Mouse (Mus musculus) gastrocnemius, adult 18-20 months (tissue): ENCODE data around the gene 2610318N02Rik. TPM values are rescaled to one million over a fixed set of nuclear protein-coding genes. Genes with fewer than 3 reads are reported as not detected.
A peak's percentile ranks its signal among the peaks of the same experiment; 100 is the strongest.
"Not testable (repeated sequence)": the region's sequence is repeated elsewhere in the genome, so short reads cannot be mapped to it uniquely, and the experiment has no call there.

Source experiments
- DNase-seq: peaks from one replicate; pipeline ENCODE4 v3.0.0; 2021; ENCODE audit warnings: low spot score
- long read RNA-seq, 2 experiments: library from polyadenylated mRNA; stranded (forward); transcript quantifications; one replicate each; pipeline ENCODE4 v2.0.0; 2021
- total RNA-seq, 2 experiments: library from RNA; stranded (reverse); gene quantifications; 2 replicates each; pipeline ENCODE4 v1.2.3; 2021

The 2610318N02Rik gene
- total RNA-seq = not detected
- long read RNA-seq, experiment 1 = 0 reads
- long read RNA-seq, experiment 2 = 0 reads

DNA sequence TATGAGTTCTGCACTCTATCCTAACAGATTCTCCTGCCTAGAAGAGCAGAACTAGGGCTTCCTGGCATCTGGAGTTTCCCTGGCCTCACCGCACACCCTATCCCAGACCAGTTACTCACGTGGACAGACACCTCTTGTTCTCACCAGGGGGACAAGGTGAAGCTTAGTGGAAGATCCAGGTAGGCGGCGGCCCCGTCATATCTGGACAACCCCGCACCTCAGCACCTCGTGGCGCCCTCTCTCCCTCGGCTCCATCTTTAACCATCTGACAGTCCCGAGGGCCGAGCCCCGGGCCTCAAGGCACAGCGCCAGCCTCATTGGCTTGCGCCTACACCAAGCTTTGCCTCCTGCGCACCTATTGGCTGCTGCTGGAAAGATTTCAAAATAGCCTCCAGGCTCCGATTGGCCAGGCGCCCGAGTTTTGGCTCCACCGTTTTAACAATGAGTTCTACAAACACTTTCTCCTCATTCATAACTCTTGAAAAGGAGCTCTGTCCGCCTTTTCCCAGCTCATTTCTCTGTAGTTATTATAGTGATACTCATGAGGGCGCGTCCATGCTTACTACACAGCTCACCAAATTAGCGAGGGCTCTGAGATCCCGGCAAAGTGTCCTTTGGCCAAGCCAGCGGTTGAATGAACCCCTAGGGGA, at the start of gene 2610318N02Rik:
Gene 2610318N02Rik (minus strand): TSS at position 297 of the 650 bp plus-strand sequence.
- DNase-seq = peak; percentile 14

DNA sequence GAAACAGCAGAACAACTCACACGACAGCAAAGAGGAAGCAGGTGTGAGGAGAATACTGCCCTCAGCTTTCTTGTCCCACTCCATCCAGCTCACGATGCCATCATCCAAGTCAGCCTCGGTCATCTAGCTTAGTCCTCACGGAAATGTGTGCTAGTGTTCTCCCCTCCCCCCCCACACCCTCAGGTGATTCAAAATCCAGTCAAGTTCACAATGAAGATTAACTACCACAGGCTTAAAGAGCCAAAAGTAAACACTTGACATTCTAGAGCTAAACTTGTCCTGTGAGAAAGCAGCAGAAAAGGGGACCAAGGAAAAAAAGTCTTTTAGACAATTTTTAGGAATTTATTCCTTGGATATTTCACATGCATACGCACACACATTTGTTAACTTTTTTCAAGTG, 43.1 kb upstream of the 2610318N02Rik start:
- no peak for DNase-seq

DNA sequence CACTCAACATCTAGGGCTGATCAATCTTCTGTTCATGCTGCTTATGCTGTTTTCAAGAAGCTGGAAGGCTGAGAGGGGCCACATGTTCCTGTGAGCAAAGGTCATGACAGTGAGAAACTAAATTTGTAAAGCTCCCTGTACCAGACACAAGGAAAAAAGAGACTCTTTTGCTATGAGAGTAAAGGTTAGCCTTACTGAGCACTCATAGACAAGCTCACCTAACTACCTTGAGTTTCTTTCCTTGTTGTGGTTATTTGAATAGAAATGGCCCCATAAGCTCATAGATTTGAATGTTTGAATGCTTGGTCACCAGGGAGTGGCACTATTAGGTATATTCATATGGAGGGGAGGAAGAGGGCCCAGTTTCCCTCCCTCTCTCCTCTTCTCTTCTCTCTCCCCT, 42.2 kb upstream of the 2610318N02Rik start:
- DNase-seq = no peak

DNA sequence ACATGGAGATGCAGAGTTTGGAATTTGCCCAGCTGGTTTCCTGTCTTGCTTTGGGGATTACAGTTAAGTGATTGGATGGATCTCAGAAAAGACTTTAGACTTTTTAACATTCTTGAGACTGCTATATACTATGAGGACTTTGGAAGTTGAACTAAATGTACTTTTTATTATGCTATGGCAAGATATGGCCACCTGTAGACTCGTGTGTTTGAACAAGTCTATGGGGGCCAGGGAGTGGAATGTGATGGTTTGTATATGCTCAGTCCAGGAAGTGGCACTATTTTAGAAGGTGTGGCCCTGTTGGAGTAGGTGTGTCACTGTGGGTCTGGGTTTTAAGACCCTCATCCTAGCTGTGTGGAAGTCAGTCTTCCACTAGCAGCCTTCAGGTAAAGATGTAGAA, 40.5 kb upstream of the 2610318N02Rik start:
- not testable (repeated sequence) for DNase-seq

DNA sequence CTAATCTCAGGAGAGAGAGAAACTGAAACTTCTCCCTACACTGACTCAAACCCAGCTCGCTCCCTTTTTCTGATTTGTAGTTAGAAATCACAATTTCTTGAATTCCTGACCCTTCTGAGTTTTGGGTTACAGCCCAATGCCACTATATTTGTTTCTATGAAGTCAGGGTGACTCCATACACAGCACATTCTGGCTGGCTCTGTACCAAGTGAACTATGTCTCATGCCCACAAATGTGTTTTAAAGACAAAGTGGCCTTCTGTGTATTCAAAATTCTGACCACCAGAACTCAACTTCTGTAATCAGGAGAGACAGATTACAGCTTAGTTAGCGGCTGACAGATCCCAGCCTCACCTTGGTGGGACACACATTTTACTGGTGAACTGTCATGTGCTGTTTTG, 29.4 kb upstream of the 2610318N02Rik start:
- no peak for DNase-seq

DNA sequence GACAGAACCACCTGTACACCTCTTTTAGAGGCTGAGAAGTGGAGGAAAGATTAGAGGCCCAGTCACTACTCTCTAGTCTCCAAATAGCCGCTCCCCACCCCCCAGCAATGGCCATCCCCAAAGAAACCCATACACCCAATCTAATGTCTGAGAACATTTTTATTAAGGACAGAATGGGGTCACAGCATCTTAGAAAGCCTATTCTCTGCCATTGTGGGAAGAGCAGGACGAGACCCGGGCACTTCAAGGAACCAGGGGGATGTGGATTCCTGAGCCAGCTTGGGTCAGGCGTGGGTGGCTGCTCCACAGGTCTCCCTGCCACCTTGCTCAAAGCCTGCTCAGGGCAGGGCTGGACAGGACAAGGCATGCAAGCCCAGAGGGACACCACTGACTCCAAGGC, 26.9 kb upstream of the 2610318N02Rik start:
- no peak for DNase-seq

DNA sequence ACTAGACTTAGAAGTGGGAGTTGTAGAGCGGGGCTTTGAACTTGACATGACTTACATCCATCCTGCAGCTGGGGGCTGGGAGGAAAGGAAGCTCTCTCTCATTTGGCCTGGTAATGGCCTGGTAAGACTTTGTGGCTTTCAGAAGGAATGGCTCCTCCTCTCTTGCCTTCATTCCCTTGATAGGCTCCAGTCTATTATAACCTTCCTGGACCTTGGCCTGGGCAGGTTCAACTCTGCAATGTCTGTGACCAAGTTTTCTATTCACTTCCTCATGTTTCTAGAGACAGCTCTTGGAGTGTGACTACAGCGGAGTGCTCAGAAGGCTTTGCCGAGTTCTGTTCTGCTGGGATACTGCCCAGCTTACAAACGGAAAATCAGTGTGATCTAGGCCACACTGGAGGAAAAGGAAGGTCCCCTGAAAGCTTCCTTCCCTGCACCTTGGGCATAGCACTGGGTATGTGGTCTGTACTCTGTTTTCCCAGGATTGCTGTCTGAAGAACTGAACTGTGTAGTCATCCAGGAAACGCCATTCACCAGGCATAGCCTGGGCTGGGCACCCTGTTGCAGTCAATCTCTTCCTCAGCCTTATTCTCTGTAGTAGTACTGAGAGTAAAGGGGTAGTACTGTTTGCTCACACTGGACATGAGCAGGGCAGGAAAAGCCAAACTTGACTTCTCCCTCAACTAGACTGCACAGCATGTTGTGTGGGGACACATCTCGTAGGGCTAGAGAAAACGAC, 25.7 kb upstream of the 2610318N02Rik start:
- DNase-seq = no peak

DNA sequence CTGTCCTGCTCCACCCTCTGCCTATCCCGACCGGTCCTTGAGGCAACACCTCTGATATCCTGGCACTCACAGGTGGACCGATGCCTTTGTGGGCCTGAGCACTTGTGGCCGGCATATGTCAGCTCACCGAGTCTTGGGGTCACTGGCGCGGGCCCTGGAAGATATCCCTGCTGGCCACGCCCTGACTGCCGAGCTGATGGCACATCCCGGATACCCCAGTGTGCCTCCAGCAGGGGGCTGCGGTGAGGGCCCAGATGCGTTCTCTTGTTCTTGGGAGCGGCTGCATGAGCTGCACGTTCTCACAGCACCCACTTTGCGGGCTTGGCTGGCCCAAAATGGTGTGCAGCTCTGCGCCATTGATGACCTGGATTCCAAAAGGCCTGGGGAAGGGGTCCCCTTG, 23.1 kb upstream of the 2610318N02Rik start:
- no peak for DNase-seq

DNA sequence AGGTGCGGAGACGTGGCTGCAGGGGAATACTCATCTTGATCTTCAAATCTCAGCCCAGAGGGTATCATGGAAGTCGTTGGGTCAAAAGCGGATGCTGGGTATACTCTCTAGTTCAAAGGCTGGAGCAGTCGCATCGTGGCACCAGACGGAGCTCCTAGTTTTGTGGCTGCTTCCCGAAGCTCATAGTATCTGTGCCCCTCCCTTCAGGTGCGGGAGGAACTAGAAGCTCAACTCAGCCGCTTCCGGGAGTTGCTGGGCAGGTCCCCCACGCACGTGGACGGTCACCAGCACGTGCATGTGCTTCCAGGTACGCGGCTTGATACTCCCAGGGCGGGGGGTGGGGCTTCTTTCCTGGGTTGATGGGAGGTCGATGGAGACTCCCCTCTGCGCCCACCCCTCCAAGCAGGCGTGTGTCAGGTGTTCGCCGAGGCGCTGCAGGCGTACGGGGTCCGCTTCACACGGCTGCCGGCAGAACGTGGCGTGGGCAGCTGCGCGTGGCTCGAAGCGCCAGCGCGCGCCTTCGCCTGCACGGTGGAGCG, 22.5 kb upstream of the 2610318N02Rik start:
- DNase-seq = no peak

DNA sequence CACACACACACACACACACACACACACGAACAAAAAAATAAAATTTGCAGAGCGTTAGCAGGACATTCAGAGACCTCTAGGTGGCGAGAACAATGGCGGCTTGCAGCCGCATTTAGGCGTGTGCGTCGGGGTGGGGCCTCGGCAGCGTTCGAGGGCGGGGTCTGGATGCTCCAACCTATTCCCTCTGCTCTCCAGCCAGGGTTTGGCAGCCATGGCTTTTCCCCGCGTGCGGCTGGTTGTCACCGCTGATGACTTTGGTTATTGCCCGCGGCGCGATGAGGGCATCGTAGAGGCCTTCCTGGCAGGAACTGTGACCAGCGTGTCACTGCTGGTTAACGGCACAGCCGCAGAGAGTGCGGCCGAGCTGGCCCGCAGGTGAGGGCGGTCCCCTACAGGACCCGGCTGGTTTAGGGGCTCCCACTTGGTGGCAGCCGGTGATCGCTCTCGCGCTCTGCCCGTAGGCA, 21.8 kb upstream of the 2610318N02Rik start, which contains the start of gene Ccdc116:
Gene Ccdc116 (minus strand): TSS at position 458 of the 464 bp plus-strand sequence.
- peak; percentile 72 for DNase-seq

DNA sequence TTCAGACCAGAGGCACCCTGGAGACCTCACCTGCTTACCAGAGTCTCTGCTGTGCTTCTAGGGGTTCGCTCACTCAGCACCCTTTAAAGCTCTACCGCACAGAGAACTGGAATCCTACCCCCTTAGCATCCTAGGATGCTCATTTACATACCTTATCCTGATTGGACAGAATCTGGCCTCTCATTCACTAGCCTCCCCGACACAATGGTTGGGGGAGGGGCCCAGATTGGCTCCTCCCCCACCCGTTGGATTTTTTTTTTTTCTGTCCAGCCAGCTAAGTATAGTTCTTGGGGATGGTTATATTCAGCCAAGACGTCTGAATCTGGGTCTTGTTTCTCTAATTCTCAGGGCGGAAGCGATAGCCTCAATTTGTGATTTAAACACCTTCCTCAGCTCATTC, 19.4 kb upstream of the 2610318N02Rik start, which contains the start of gene Ydjc:
Gene Ydjc (plus strand): TSS at position 283 of the 400 bp plus-strand sequence.
- DNase-seq = no peak

DNA sequence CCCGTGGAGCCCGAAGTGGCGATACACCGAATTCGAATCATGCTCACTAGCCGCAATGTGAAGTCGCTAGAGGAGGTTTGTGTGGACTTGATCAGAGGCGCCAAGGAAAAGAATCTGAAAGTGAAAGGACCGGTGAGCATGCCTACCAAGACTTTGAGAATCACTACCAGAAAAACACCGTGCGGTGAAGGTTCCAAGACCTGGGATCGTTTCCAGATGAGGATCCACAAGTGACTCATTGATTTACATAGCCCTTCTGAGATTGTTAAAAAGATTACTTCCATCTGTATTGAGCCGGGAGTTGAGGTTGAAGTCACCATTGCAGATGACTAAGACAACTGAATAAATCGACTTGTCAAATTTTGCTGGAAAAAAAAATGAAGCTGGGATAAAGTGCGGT, 12.4 kb upstream of the 2610318N02Rik start:
- no peak for DNase-seq

DNA sequence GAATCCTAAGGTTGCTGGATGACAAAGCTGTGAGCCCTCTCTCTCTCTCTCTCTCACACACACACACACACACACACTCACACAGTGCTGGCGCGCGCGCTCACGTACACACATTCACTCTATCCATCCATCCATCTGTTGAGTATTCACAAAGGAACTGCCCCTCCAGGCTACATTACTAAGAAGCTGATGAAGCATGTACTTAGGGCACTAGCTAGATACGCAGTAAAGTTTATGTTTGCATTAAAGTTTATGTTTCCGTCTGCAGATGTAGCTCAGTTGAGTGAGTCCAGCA, 7.9 kb upstream of the 2610318N02Rik start:
- no peak for DNase-seq

DNA sequence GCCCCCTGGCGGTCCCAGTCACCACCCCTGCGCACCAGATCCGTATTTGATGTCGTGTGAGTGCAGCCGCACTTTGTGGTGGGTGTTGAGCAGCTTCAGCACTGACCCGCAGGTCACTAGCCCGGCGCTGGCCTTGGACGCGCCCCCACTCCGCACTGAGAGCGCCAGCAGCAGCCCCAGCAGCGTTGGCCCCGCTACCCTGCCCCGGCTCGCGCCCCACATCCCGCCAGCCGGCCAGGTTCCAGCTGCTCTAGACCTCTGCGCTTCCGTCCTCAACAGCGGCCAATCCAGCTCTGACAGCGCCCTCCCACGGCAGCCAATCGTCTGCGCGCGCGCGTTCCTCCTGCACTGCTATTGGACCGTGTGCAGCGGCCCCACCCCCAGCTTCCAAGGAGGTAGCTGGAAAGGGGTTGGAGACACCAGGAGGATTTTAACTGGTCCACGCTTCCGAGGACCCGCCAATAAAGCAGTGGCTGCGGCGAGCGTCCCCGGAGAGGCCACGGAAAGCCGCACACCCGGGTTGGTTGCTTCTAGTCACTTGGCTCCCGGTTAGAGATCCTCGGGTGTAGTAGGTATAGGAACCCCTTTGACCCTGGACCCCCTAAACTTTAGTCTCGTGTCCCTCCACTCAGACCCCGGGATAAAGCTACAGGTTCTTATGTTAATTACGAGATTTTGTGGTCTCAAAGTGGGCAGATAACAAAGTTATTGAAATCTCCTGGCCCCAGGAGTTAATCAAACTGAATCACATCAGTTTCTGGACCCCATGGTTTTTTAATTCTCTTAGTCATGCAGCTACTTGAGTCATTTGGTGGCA, 7.3 kb upstream of the 2610318N02Rik start, which contains the start of gene Sdf2l1:
Gene Sdf2l1 (minus strand): TSS at position 295 of the 817 bp plus-strand sequence.
- peak; percentile 97 for DNase-seq

DNA sequence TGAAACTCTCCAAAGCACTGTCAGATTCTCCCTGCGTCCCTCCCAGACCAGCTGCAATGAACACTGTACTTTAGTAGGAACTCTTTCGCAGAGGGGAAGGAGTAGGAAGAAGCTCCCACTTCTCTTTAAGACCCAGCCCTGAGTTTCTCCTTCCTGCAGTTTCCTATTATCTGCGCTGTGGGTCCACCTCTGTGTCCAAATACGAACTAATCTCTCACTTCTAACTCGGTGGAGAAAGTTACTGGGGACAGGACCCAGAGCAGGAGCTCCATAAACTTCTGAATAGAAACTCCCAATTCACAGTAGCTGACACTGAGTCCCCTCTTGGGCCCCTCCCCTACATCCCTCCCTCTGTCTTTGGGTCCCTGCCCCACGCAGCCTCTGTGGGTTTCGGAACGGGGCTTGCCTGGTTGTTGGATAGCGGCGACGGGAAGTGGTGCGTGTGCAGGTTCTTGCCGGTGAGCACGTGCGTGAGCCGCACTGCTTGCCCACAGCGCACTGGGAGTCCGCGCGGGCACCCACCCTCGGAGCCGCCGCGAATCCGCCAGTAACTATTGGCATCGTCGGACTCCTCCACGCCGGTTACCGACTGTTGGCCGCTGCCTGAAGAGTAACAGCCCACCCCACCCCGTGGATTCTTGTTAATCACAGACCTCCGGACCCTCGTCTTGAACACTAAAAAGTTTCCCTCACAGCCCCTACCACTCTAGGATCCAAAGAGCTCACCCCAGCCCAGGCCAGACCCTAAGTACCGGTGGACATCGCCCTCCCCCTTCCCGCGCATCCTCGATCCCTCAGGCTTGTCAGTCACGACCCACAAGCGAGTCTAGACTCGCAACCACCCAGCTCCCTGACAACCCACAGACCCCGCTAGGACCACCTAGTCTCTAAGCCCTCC, 6.5 kb upstream of the 2610318N02Rik start:
- DNase-seq = no peak

DNA sequence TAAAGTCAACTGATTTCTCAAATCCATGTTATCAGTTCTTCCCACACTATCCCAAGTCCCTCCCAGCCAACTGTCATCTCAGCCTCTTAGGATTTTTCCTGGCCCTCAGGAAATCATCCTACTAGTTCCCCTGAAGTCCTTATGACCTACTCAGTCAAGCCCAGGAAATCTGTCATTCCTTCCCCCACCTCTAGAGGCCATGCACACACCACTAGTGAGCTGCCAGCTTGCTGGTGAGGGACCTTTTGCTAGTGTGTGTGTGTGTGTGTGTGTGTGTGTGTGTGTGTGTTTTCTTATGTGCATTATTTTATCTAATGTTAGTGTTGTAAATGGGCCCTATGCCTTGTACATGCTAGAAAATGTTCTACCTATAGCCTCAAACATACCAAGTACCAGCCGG, 2.3 kb upstream of the 2610318N02Rik start:
- peak; percentile 46 for DNase-seq

DNA sequence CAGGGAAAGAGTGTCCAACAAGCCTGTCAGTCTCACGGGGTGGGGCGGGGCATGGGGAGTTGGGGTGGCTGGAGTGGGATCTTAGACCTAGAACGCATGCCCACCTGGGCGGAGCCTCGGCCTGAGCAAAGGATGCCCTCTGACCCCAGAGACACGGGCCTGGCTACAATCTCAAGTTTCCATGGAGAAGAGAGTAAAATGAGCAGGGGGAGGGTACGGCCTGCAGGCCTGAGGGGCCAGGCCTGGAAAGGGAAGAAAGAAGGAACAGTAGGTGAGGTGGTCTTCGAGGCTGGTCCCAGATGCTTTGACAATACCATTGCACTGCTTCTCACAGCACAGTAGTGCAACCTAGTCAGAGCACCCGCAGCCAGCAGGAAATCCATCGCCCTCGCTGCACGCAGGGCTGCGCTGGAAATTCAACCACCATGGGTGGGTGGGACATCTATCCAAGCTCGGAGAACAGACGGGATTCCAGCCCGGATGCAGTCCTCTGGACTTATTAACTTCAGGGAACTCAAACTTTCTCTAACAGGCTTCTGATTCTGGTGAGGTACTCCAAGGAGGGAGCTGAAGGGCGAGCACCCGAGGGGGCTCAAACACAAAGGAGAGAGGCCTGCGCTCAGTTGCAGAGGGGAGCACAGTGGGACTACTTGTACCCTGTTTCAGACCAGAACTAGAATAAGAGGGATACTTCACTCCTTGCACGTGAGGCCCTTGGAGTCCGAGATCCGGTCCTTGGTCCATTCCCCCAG, 672 bp downstream of the 2610318N02Rik start:
- no peak for DNase-seq

DNA sequence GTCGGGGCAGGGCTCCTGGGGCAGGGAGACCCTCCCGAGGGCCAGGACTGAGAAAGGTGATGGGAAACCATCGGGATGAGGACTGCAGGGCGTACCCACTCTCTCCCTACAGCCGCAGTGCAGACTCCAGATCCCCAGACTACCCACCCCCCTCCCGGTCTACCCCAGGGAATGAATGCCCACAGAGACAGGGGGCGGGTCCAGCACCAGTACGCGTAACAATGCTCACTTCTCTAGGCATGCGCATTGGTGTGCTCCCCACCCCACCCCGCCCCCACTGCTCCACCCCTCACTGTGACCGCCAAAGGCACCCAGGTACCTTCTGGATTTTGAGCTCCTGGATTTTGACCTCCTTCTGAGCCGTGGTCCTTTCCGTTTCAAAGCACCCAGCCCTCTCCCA, 3.4 kb downstream of the 2610318N02Rik start:
- DNase-seq = no peak

DNA sequence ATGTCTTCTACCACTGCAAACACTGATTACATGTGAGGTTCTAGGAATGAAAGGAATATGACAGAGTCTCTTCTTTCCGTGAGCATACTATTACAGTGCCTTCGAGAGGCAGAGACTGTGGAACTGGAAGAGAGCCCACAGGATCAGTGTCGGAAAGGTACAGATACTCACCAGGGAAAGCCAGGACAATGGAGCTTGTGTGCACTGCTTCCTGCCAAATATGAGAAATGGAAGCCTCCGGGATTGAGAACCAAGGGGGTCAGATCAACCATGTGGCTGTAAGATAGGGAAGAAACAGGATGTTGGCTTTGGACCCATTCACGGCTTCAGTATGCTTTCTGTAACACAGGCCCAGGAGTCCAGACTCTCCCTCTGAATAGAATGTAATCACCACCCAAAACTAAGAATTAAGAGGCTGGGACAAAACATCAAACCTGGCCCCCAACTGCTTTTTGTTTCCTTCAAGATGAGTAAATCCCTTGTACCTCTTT, 7.6 kb downstream of the 2610318N02Rik start:
- DNase-seq = no peak
